Mouse (Mus musculus) embryonic fibroblast, embryonic 13.5 days (primary cell): ENCODE data around the gene N4bp2l2.

Experiments
- CTCF ChIP-seq: IDR thresholded peaks from 2 replicates; pipeline ENCODE4 v1.5.1; 2011; ENCODE audit warnings: mild to moderate bottlenecking, control low read depth, low read length, moderate library complexity, borderline replicate concordance; ENCODE audit not compliant: insufficient read depth
- POLR2A ChIP-seq: IDR thresholded peaks from 2 replicates; pipeline ENCODE4 v1.6.1; 2011; ENCODE audit warnings: low read depth, mild to moderate bottlenecking, control low read depth, low read length, moderate library complexity

DNA sequence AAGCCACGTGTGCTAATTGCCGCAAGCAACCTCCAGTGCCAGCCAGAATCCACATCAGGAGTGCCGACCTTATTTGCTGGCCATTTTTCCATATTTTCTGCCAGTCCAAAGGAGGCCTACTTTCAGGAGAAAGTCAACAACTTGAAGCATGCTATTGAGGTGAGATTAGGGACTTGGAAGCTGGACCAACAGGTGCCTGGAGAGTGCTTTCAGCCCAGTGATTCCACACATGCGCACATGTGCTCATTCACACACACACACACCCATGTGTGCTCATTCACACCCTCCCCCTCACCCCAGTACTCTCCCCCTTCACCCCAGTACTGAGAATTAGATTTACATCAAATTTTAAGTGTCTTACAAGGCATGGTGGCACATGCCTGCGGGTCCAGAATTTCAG lies 99.0 kb downstream of the N4bp2l2 start:
- TF ChIP-seq CTCF (no peak), POLR2A (no peak)
